Mouse (Mus musculus) limb, embryonic 10.5 days (tissue): ENCODE results near the gene Gm4131. TPM values are rescaled to one million over a fixed set of nuclear protein-coding genes. Genes with fewer than 3 reads are reported as not detected.

ENCODE experiments used
- DNase-seq: peaks from one replicate; pipeline ENCODE4 v3.0.0-alpha.2; 2017; ENCODE audit warnings: low spot score
- H3K27ac ChIP-seq: fragments of 300-500 bp; sonication (generic); 2 replicates; pipeline ENCODE4 v1.5.1; 2016; ENCODE audit warnings: mild to moderate bottlenecking
- H3K27me3 ChIP-seq: fragments of 300-500 bp; sonication (generic); 2 replicates; pipeline ENCODE4 v1.6.1; 2016; ENCODE audit warnings: low read depth, mild to moderate bottlenecking; ENCODE audit not compliant: poor library complexity, severe bottlenecking
- H3K36me3 ChIP-seq: fragments of 300-500 bp; sonication (generic); 2 replicates; pipeline ENCODE4 v1.6.1; 2016; ENCODE audit warnings: mild to moderate bottlenecking, moderate library complexity
- H3K4me1 ChIP-seq: fragments of 300-500 bp; sonication (generic); 2 replicates; pipeline ENCODE4 v1.6.1; 2016
- H3K4me3 ChIP-seq: fragments of 300-500 bp; sonication (generic); 2 replicates; pipeline ENCODE4 v1.5.1; 2016; ENCODE audit warnings: mild to moderate bottlenecking, moderate library complexity
- H3K9me3 ChIP-seq: fragments of 300-500 bp; sonication (generic); replicated peaks from 2 replicates; pipeline ENCODE4 v1.6.1; 2016; ENCODE audit warnings: mild to moderate bottlenecking
- WGBS: fragments of 180-500 bp; shearing (Covaris S2); methylation state at CpG from one replicate; pipeline ENCODE4 v1.1.7; 2016; 5-methylcytosine and 5-hydroxymethylcytosine counted together
- polyA plus RNA-seq: library from polyadenylated mRNA; unstranded; fragments of >200 nt; fragmentation: Nextera tagmentation; extraction: Ambion mirVana; gene quantifications from 2 replicates; pipeline ENCODE4 v1.2.1, GENCODE M21; 2016

Gene Gm4131
- polyA plus RNA-seq, 1 experiment from 2014 or later: not detected

DNA sequence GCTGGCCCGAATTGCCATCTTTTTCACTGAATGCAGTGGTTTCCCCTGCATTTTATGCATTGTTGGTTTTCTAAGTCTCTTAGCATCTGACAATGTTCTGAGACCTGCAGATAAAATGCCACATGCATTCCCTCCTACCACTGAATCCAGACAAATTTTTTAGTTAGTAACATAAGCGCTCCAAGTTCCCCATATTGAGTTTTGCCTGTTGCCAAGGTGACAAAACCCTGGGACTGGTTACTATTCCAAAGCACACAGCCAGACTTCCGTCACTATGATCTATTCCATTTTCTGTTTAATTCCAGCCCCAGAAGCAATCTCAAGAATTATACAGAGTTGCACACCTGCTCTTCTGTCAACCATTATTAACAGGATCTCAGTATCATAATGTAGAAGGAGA lies 26.9 kb downstream of the Gm4131 start:
- H3K4me1 ChIP-seq: no peaks in the 10 kb centered on the region
- H3K36me3 ChIP-seq: no peaks in the 10 kb centered on the region
- no peaks in the 10 kb centered on the region for H3K27me3 ChIP-seq
- no peak for DNase-seq
- WGBS: 91% methylated on average over 3 of the region's 3 CpGs
- no peaks in the 10 kb centered on the region for H3K9me3 ChIP-seq
- H3K4me3 ChIP-seq: no peak overlapping the region
- no peak overlapping the region for H3K27ac ChIP-seq

- no peaks in the 10 kb centered on the region for H3K36me3 ChIP-seq
- DNase-seq: no peak
- no peaks in the 10 kb centered on the region for H3K4me1 ChIP-seq
- H3K27ac ChIP-seq: no peak overlapping the region
- H3K4me3 ChIP-seq: no peak overlapping the region
- no peaks in the 10 kb centered on the region for H3K27me3 ChIP-seq
- H3K9me3 ChIP-seq: no peaks in the 10 kb centered on the region
- WGBS: 83% methylated on average over 5 of the region's 5 CpGs
Measured at GRCm38 (mm10) chr14:62536988-62537387, 29.7 kb downstream of the Gm4131 start.

- no peak overlapping the region for H3K4me3 ChIP-seq
- H3K9me3 ChIP-seq: no peaks in the 10 kb centered on the region
- no peaks in the 10 kb centered on the region for H3K27me3 ChIP-seq
- H3K27ac ChIP-seq: no peak overlapping the region
- 81% methylated on average over 5 of the region's 5 CpGs for WGBS
- DNase-seq: no peak
- H3K36me3 ChIP-seq: no peaks in the 10 kb centered on the region
- no peaks in the 10 kb centered on the region for H3K4me1 ChIP-seq
Measured at GRCm38 (mm10) chr14:62536127-62536526, 30.6 kb downstream of the Gm4131 start.

DNA sequence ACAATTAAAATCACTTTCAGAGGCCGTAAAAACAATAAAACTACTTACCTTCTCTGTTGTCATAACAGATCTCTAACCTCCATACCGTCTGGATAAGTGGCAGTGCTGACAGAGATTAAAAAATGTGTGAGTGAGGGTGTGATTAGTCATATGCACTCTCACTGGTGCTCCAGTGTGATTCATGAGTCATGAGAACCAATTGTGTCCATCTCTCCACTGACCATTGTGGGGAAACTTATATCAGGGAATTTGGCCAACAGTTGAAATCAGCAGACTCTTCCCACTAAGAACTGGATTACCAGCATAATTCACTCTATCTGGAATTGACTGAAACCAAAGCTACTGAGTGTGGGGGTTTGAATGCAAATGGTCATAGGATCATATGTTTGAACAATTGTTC lies 35.8 kb downstream of the Gm4131 start:
- WGBS: 81% methylated on average over 2 of the region's 2 CpGs

GRCm38 (mm10) chr14:62512845-62513244 lies 53.9 kb downstream of the Gm4131 start:
- no peaks in the 10 kb centered on the region for H3K9me3 ChIP-seq
- no peaks in the 10 kb centered on the region for H3K36me3 ChIP-seq
- 65% methylated on average over 1 of the region's 1 CpGs for WGBS
- H3K27me3 ChIP-seq: no peaks in the 10 kb centered on the region
- H3K27ac ChIP-seq: no peak overlapping the region
- DNase-seq: no peak
- H3K4me3 ChIP-seq: no peak overlapping the region
- H3K4me1 ChIP-seq: no peaks in the 10 kb centered on the region

More for the DNA sequence above, 35.8 kb downstream of the Gm4131 start:
- Histone ChIP-seq H3K27me3 (no peaks in the 10 kb centered on the region), H3K4me3 (no peak overlapping the region), H3K9me3 (no peaks in the 10 kb centered on the region), H3K36me3 (no peaks in the 10 kb centered on the region), H3K27ac (no peak overlapping the region), H3K4me1 (no peaks in the 10 kb centered on the region)
- no peak for DNase-seq

DNA sequence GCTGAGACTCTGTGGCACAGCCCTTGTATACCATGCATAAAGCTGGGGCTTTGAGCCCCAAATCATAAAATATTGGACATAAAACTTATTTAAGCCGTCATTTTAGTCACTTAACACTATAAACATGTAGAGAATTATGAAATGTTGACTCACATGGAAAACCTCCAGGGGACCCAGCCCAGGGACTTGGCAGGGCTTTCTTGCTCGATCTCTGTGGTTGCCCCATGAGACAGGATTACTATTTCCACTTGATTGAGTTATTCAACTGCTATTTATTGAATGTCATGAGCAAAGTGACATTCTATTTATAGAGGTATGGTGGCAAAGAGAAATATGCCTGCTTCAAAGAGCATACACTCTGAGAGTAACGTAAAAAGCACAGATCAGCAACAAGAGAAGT lies 57.4 kb downstream of the Gm4131 start:
- WGBS: 90% methylated on average over 3 of the region's 3 CpGs

GRCm38 (mm10) chr14:62506261-62506660 lies 60.5 kb downstream of the Gm4131 start:
- H3K27me3 ChIP-seq: no peaks in the 10 kb centered on the region
- no peaks in the 10 kb centered on the region for H3K4me1 ChIP-seq
- H3K4me3 ChIP-seq: no peak overlapping the region
- 83% methylated on average over 3 of the region's 3 CpGs for WGBS
- no peaks in the 10 kb centered on the region for H3K36me3 ChIP-seq
- no peak for DNase-seq
- no peaks in the 10 kb centered on the region for H3K9me3 ChIP-seq
- no peak overlapping the region for H3K27ac ChIP-seq

More for the DNA sequence above, 57.4 kb downstream of the Gm4131 start:
- H3K36me3 ChIP-seq: no peaks in the 10 kb centered on the region
- H3K9me3 ChIP-seq: no peaks in the 10 kb centered on the region
- DNase-seq: no peak
- H3K27me3 ChIP-seq: no peaks in the 10 kb centered on the region
- H3K4me1 ChIP-seq: no peaks in the 10 kb centered on the region
- no peak overlapping the region for H3K4me3 ChIP-seq
- no peak overlapping the region for H3K27ac ChIP-seq

- no peak overlapping the region for H3K4me3 ChIP-seq
- H3K27me3 ChIP-seq: no peaks in the 10 kb centered on the region
- H3K4me1 ChIP-seq: no peaks in the 10 kb centered on the region
- 87% methylated on average over 7 of the region's 7 CpGs for WGBS
- H3K36me3 ChIP-seq: no peaks in the 10 kb centered on the region
- DNase-seq: no peak
- no peak overlapping the region for H3K27ac ChIP-seq
- no peaks in the 10 kb centered on the region for H3K9me3 ChIP-seq
Measured at GRCm38 (mm10) chr14:62497391-62497790, 69.3 kb downstream of the Gm4131 start.

DNA sequence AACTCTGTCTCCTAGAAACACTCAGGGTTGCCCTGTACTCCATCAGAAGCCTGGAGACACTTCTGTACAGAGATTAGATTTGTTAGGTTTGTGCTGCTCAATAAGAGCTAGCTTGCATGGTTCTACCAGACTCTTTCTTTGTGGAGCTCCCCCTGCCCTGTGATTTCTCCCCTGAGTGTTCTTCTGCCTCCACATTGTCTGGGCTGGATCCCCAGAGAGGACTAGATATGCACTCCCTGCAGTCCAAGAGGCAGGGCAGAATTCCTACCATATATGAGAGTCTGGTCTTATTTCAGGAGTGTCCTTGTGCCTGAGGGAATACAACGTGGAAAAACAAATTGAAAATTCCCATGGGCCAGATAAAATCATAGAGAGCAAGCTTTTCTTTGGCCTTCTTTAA lies 70.2 kb downstream of the Gm4131 start:
- no peak for DNase-seq
- Histone ChIP-seq H3K27ac (no peak overlapping the region), H3K4me3 (no peak overlapping the region), H3K36me3 (no peaks in the 10 kb centered on the region), H3K9me3 (no peaks in the 10 kb centered on the region), H3K4me1 (no peaks in the 10 kb centered on the region), H3K27me3 (no peaks in the 10 kb centered on the region)
- 75% methylated on average over 1 of the region's 1 CpGs for WGBS

DNA sequence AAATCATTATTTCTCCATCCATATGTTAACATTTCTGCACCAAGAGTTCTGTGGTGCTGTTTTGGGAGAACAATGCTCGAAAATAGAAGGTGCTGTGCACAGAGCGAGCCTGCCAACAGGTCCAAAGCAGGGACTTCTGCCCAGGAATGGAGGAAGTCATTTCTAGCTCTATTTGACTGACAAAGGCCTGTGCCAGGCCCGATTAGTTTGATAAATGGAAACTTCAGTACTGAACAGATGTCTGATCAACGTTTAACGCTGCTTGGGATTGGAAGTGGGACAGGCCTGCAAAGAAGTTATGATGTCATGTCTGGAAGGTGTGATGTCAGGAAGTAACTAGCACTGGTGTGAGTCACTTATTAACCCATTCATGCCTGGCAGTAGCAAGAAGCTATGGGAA lies 73.3 kb downstream of the Gm4131 start:
- DNase-seq: no peak
- WGBS: 84% methylated on average over 5 of the region's 5 CpGs
- no peak overlapping the region for H3K27ac ChIP-seq
- H3K4me3 ChIP-seq: no peak overlapping the region
- H3K9me3 ChIP-seq: no peaks in the 10 kb centered on the region
- no peaks in the 10 kb centered on the region for H3K27me3 ChIP-seq
- no peaks in the 10 kb centered on the region for H3K4me1 ChIP-seq
- no peaks in the 10 kb centered on the region for H3K36me3 ChIP-seq

DNA sequence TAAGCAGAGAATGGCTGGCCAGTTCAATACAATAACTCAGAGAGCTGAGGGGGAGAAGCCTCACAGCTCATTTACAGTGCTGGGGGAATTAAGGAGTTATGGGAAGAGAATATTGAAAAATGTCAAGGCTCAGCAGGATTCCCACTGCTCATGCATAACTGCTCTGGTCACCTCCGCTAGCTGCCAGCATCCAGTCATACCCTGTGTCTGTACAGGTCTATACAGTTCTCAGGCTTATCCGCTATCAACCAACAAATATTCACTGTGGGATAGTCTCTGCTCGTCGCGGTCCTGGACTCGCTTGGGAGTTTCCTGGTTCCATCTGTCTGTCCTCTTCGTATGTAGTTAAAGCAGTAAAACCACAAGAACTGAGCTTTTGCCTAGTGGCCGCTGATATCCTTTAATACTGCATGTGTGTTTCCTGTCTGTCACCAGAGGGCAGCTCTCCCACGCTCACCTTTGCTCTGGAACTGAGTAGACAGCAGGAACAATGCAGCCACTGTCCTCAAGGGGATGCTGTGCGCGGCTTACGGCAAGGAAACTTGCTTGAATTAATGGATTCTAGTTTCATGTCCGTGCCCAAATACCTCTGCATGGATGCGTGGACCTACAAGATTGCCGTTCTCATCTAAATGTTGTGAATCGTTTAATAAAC lies 74.4 kb downstream of the Gm4131 start:
- Histone ChIP-seq H3K27me3 (no peaks in the 10 kb centered on the region), H3K27ac (no peak overlapping the region), H3K36me3 (no peaks in the 10 kb centered on the region), H3K9me3 (no peaks in the 10 kb centered on the region), H3K4me3 (no peak overlapping the region), H3K4me1 (no peaks in the 10 kb centered on the region)
- DNase-seq: peak; percentile 69
- WGBS: 45% methylated on average over 16 of the region's 16 CpGs

DNA sequence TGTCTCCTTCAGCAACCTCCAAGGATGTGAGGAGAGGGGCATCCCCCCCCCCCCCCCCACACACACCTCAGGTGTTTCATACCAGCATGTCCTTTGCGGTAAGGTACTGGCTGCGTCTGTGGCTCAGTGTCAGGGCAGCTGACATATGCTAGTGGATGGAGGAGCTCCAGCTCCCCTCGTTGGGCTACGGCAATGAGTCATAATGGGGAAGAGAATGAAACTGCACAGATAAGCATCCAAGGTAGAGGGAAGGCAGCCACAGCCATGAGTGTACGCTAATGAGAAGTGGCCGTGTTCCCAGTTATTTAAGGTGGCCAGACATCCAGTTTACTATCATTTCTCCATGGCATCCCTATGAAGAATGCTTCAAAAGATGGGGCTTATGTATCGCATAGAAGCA lies 78.5 kb downstream of the Gm4131 start:
- WGBS: 93% methylated on average over 7 of the region's 7 CpGs
- no peak overlapping the region for H3K4me3 ChIP-seq
- DNase-seq: no peak

DNA sequence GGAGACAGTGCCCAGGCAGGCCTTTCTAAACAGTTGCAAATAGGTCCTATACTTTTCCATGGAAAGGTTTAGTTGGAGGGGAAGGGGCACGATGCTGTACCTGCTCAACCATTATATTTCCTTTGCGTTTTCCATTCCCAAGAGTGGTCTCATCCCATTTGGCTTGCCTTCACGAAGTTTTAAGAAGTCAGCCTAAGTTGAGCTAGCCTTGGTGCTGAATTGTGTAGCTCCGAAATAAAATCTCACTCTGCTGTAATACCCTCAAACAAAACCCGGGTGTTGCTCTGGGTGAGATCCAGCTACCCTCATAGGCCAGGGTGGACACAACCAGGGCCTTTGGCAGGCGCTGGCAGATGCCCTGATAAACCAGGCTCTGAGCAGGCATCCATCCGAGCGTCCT lies 85.3 kb downstream of the Gm4131 start:
- Histone ChIP-seq H3K4me1 (no peaks in the 10 kb centered on the region), H3K36me3 (no peaks in the 10 kb centered on the region), H3K4me3 (no peak overlapping the region), H3K9me3 (no peaks in the 10 kb centered on the region), H3K27ac (no peak overlapping the region), H3K27me3 (0 out of 2 replicates have a peak, but pooled peaks cover 5% of the 10 kb centered on the region)
- 48% methylated on average over 8 of the region's 8 CpGs for whole genome bisulfite sequencing
- DNase-seq: no peak

More for the DNA sequence above, 78.5 kb downstream of the Gm4131 start:
- no peak overlapping the region for H3K27ac ChIP-seq
- no peaks in the 10 kb centered on the region for H3K4me1 ChIP-seq
- no peaks in the 10 kb centered on the region for H3K36me3 ChIP-seq
- no peaks in the 10 kb centered on the region for H3K27me3 ChIP-seq
- H3K9me3 ChIP-seq: no peaks in the 10 kb centered on the region

- Histone ChIP-seq H3K4me3 (no peak overlapping the region), H3K9me3 (no peaks in the 10 kb centered on the region), H3K4me1 (no peaks in the 10 kb centered on the region), H3K27ac (no peak overlapping the region), H3K36me3 (no peaks in the 10 kb centered on the region), H3K27me3 (0 out of 2 replicates have a peak, but pooled peaks cover 5% of the 10 kb centered on the region)
- DNase-seq: no peak
- WGBS: 48% methylated on average over 6 of the region's 6 CpGs
Measured at GRCm38 (mm10) chr14:62479395-62479794, 87.3 kb downstream of the Gm4131 start.
